Mouse (Mus musculus): ENCODE measurements around the gene Ptpre. TPM values are rescaled to one million over a fixed set of nuclear protein-coding genes. Genes with fewer than 3 reads are reported as not detected.

The Ptpre gene
- total and polyA plus RNA-seq, 3 experiments, result 2.3 to 6.9 (median 3.7) TPM

DNA sequence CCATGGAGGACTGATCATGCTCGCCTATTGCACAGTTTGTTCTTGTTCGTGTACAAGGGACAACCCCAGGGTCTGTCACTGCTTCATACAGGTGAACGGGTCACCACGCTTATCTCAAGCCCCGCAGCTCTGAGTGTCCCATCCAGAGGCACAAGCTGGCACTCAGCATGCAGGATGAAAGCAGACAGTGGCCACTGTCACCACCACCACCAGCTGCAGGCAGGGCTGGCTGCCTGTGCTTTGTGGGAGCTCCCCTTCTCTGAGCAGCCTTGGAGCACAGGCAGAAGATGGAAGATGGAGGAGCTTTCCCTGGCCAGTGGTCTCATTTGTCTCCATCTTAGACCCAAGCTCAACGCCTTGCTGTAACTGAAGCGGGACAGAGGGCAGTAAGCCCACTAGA is 147.7 kb downstream of the Ptpre start:
- Histone ChIP-seq H3K9me3 (replicated peaks; ENCODE audit: low read length) (no peaks in the 10 kb centered on the region), H3K79me2 (replicated peaks; ENCODE audit: control insufficient read depth, extremely low read depth, insufficient read depth, poor library complexity, severe bottlenecking) (no peaks in the 10 kb centered on the region), H3K27me3 (replicated peaks) (no peaks in the 10 kb centered on the region), H3K4me2 (ENCODE audit: insufficient read depth, low read depth, poor library complexity, severe bottlenecking) (no peak overlapping the region), H3K9ac (ENCODE audit: insufficient read depth, low read depth) (no peak overlapping the region), H3K36me3 (replicated peaks in 1 of 2; ENCODE audit: control insufficient read depth in 1 of 2, insufficient read depth in 1 of 2, low read length in 1 of 2) (peaks cover 51 to 66% of the 10 kb centered on the region in 2 experiments), H3K4me3 (replicated peaks in 1 of 3; ENCODE audit: low read depth in 2 of 3, low read length in 2 of 3, poor library complexity in 1 of 3) (no peak overlapping the region), H3K4me1 (ENCODE audit: control insufficient read depth in 1 of 2, insufficient read depth in 2 of 2) (no peaks in the 10 kb centered on the region), H3K27ac (ENCODE audit: insufficient read depth, low read depth) (no peak overlapping the region)
- in situ Hi-C loops (cut with MboI; ENCODE audit: low pct_ligation_motif_present, low pct_unique_long_range_greater_than_20kb, low sequenced_read_pairs) (loop anchor here (5.0 kb wide), 1 partner anchor 52 kb away; no protein-coding TSS in a partner anchor), dilution Hi-C loops (cut with MboI; ENCODE audit: extremely low pct_ligation_motif_present, extremely low pct_unique_long_range_greater_than_20kb, low sequenced_read_pairs) (no loop called here)
- no peak for TF ChIP-seq MEF2A (IDR thresholded peaks at IDR 0.05; ENCODE audit: borderline replicate concordance, low read depth, low read length)
- TF ChIP-seq GABPA (IDR thresholded peaks at IDR 0.05; ENCODE audit: insufficient replicate concordance, low read depth, low read length), result no peak
- no peak for TF ChIP-seq E2F4 (IDR thresholded peaks at IDR 0.05; ENCODE audit: insufficient replicate concordance, low read depth, low read length)
- no peak for TF ChIP-seq MAFK (IDR thresholded peaks at IDR 0.05; ENCODE audit: insufficient replicate concordance, low read length)
- peak; percentile 50; the same call in 1 of the 2 replicates for TF ChIP-seq POLR2AphosphoS2 (IDR thresholded peaks at IDR 0.05; ENCODE audit: low read depth, low read length)
- no peak; the same call in 1 of the 2 replicates for TF ChIP-seq POLR2A (IDR thresholded peaks at IDR 0.05; ENCODE audit: low read depth, low read length)
- no peak for TF ChIP-seq USF2 (conservative IDR thresholded peaks at IDR 0.05; ENCODE audit: low read depth, low read length)
- TF ChIP-seq ZC3H11A (IDR thresholded peaks at IDR 0.05; ENCODE audit: low read depth, low read length), result no peak
- TF ChIP-seq HCFC1 (IDR thresholded peaks at IDR 0.05; ENCODE audit: low read depth, low read length), result no peak
- no peak for DNase-seq (ENCODE audit: extremely low read depth)

DNA sequence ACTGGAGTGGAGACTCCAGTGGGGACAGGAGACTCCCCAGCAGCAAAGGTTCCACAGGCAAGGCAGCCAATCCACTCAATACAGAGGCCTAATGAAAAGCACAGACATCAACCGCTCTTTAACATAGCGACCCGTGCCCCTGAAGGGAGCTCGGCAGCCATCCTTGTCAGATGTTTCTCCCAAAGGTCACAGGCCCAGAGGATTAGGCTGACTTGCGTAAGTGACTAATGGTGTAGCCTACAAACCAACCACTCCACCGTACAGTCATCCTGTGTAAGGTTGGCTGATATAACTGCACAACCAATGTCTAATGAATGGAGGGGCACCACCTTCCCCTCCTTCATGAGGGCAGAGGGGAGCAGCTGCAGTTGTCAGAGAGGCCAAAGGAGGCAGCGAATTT is 152.1 kb downstream of the Ptpre start:
- in situ Hi-C loops (cut with MboI; ENCODE audit: low pct_ligation_motif_present, low pct_unique_long_range_greater_than_20kb, low sequenced_read_pairs), result no loop called here
- Histone ChIP-seq H3K4me1 (ENCODE audit: control insufficient read depth in 1 of 2, insufficient read depth in 2 of 2) (no peaks in the 10 kb centered on the region), H3K9ac (ENCODE audit: insufficient read depth, low read depth) (no peak overlapping the region), H3K36me3 (replicated peaks in 1 of 2; ENCODE audit: control insufficient read depth in 1 of 2, insufficient read depth in 1 of 2, low read length in 1 of 2) (peaks cover 80 to 88% of the 10 kb centered on the region in 2 experiments), H3K27me3 (replicated peaks) (no peaks in the 10 kb centered on the region), H3K9me3 (replicated peaks; ENCODE audit: low read length) (no peaks in the 10 kb centered on the region), H3K79me2 (replicated peaks; ENCODE audit: control insufficient read depth, extremely low read depth, insufficient read depth, poor library complexity, severe bottlenecking) (peaks cover 3% of the 10 kb centered on the region), H3K4me3 (replicated peaks in 1 of 3; ENCODE audit: low read depth in 2 of 3, low read length in 2 of 3, poor library complexity in 1 of 3) (no peak overlapping the region), H3K27ac (ENCODE audit: insufficient read depth, low read depth) (0 out of 2 replicates have a peak overlapping the region, but pooled peaks have one; percentile 13), H3K4me2 (ENCODE audit: insufficient read depth, low read depth, poor library complexity, severe bottlenecking) (no peak overlapping the region)
- no peak for DNase-seq (ENCODE audit: extremely low read depth)
- dilution Hi-C loops (cut with MboI; ENCODE audit: extremely low pct_ligation_motif_present, extremely low pct_unique_long_range_greater_than_20kb, low sequenced_read_pairs), result no loop called here
- TF ChIP-seq MEF2A (IDR thresholded peaks at IDR 0.05; ENCODE audit: borderline replicate concordance, low read depth, low read length) (no peak), ZMIZ1 (IDR thresholded peaks at IDR 0.05; ENCODE audit: low read depth, low read length) (no peak)

DNA sequence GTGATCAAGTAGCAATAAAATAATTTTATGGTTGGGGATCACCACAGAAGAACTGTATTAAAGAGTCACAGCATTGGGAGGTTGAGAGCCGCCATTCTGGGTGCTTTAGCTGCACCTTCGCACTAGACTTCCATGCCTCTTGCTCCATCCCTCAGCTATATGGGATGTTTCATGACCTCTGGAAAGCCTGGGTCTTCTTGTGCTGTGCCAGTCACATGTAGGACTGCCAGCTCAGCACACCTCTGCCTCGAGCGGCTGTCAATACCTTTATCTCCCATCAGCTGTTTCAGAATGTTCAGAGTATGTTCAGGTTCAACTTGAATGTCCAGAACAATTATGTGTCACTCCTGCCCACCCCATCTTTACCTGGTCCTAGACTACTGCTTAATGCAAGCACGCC is 154.7 kb downstream of the Ptpre start:
- TF ChIP-seq CTCF (conservative IDR thresholded peaks at IDR 0.05 in 1 of 2, IDR thresholded peaks at IDR 0.05 in 1 of 2; ENCODE audit: low read depth in 2 of 2, low read length in 2 of 2) (no peak), MYC (IDR thresholded peaks at IDR 0.05; ENCODE audit: low read depth, low read length) (no peak), ZMIZ1 (IDR thresholded peaks at IDR 0.05; ENCODE audit: low read depth, low read length) (no peak), POLR2A (IDR thresholded peaks at IDR 0.05; ENCODE audit: low read depth, low read length) (no peak), CHD1 (IDR thresholded peaks at IDR 0.05; ENCODE audit: low read depth, low read length) (no peak), MXI1 (IDR thresholded peaks at IDR 0.05; ENCODE audit: low read depth, low read length) (no peak), CHD2 (IDR thresholded peaks at IDR 0.05; ENCODE audit: low read length) (no peak), MAX (IDR thresholded peaks at IDR 0.05; ENCODE audit: low read length) (no peak), PAX5 (IDR thresholded peaks at IDR 0.05; ENCODE audit: low read length) (no peak), TCF12 (IDR thresholded peaks at IDR 0.05; ENCODE audit: low read depth, low read length) (no peak), IRF4 (IDR thresholded peaks at IDR 0.05; ENCODE audit: low read depth, low read length) (no peak), MAZ (IDR thresholded peaks at IDR 0.05; ENCODE audit: low read depth, low read length) (no peak), MAFK (IDR thresholded peaks at IDR 0.05; ENCODE audit: insufficient replicate concordance, low read length) (no peak), GABPA (IDR thresholded peaks at IDR 0.05; ENCODE audit: insufficient replicate concordance, low read depth, low read length) (no peak), JUN (IDR thresholded peaks at IDR 0.05; ENCODE audit: insufficient read depth, low read depth, low read length) (no peak), MEF2A (IDR thresholded peaks at IDR 0.05; ENCODE audit: borderline replicate concordance, low read depth, low read length) (no peak), BHLHE40 (IDR thresholded peaks at IDR 0.05; ENCODE audit: low read depth, low read length) (no peak)
- H3K9me3 ChIP-seq (replicated peaks; ENCODE audit: low read length), result no peaks in the 10 kb centered on the region
- no peak overlapping the region for H3K27ac ChIP-seq (ENCODE audit: insufficient read depth, low read depth)
- H3K4me3 ChIP-seq (replicated peaks in 1 of 3; ENCODE audit: low read depth in 2 of 3, low read length in 2 of 3, poor library complexity in 1 of 3), result no peak overlapping the region
- H3K79me2 ChIP-seq (replicated peaks; ENCODE audit: control insufficient read depth, extremely low read depth, insufficient read depth, poor library complexity, severe bottlenecking), result peaks cover 7% of the 10 kb centered on the region
- no peaks in the 10 kb centered on the region for H3K27me3 ChIP-seq (replicated peaks)
- no peaks in the 10 kb centered on the region for H3K4me1 ChIP-seq (ENCODE audit: control insufficient read depth in 1 of 2, insufficient read depth in 2 of 2)
- no peak overlapping the region for H3K4me2 ChIP-seq (ENCODE audit: insufficient read depth, low read depth, poor library complexity, severe bottlenecking)
- H3K9ac ChIP-seq (ENCODE audit: insufficient read depth, low read depth), result no peak overlapping the region
- in situ Hi-C loops (cut with MboI; ENCODE audit: low pct_ligation_motif_present, low pct_unique_long_range_greater_than_20kb, low sequenced_read_pairs) (no loop called here), dilution Hi-C loops (cut with MboI; ENCODE audit: extremely low pct_ligation_motif_present, extremely low pct_unique_long_range_greater_than_20kb, low sequenced_read_pairs) (no loop called here)
- peaks cover 84 to 89% of the 10 kb centered on the region in 2 experiments for H3K36me3 ChIP-seq (replicated peaks in 1 of 2; ENCODE audit: control insufficient read depth in 1 of 2, insufficient read depth in 1 of 2, low read length in 1 of 2)
- no peak for DNase-seq (ENCODE audit: extremely low read depth)
